Mouse (Mus musculus) inflammation-experienced regulatory T-cells, adult 16 weeks (primary cell): ENCODE data around the gene Riok1. TPM values are rescaled to one million over a fixed set of nuclear protein-coding genes. Genes with fewer than 3 reads are reported as not detected.

ENCODE experiments used
- polyA plus RNA-seq: library from polyadenylated mRNA; unstranded; fragments of 100-300 nt; shearing (Covaris generic); gene quantifications from one replicate; pipeline ENCODE4 v1.2.1, GENCODE M21; 2017

The Riok1 gene
- polyA plus RNA-seq = 93.1 TPM

GRCm38 (mm10) chr13:38036343-38037043 is at the start of gene Riok1:
Riok1 (plus strand) TSS chr13:38036995.

GRCm38 (mm10) chr13:37993704-37994404 is 42.9 kb upstream of the Riok1 start, which contains the start of gene Ssr1:
Ssr1 (minus strand) TSS chr13:37994217.

GRCm38 (mm10) chr13:38037044-38037687 is 371 bp downstream of the Riok1 start, which contains the start of gene Cage1:
Cage1 (minus strand) TSS chr13:38037069.

Other genes starting within 250 kb of the Riok1 start
- 87.6 TPM for gene Ssr1, start 42.8 kb upstream of the Riok1 start, polyA plus RNA-seq
- 1.1 TPM for gene Cage1, start 74 bp downstream of the Riok1 start, polyA plus RNA-seq
- 0.18 TPM for gene Dsp, start 114.3 kb downstream of the Riok1 start, polyA plus RNA-seq
- 76.7 TPM for gene Snrnp48, start 167.9 kb downstream of the Riok1 start, polyA plus RNA-seq